Mouse (Mus musculus) brain, embryonic 14.5 days (tissue): ENCODE results near the gene Fam92a.
"Not testable (repeated sequence)": the region's sequence is repeated elsewhere in the genome, so short reads cannot be mapped to it uniquely, and the experiment has no call there.

ENCODE experiments used
- CTCF ChIP-seq: fragments of 200-500 bp; IDR thresholded peaks from 2 replicates; pipeline ENCODE4 v1.5.1; 2012; ENCODE audit warnings: inconsistent platforms, mild to moderate bottlenecking, moderate library complexity, borderline replicate concordance; ENCODE audit not compliant: insufficient read depth, insufficient read length; ENCODE audit errors: extremely low read depth
- POLR2A ChIP-seq: fragments of 200-500 bp; IDR thresholded peaks from 2 replicates; pipeline ENCODE4 v1.6.1; 2012; ENCODE audit warnings: mild to moderate bottlenecking, inconsistent platforms, borderline replicate concordance; ENCODE audit not compliant: poor library complexity, insufficient read depth, insufficient read length, severe bottlenecking; ENCODE audit errors: extremely low read depth

DNA sequence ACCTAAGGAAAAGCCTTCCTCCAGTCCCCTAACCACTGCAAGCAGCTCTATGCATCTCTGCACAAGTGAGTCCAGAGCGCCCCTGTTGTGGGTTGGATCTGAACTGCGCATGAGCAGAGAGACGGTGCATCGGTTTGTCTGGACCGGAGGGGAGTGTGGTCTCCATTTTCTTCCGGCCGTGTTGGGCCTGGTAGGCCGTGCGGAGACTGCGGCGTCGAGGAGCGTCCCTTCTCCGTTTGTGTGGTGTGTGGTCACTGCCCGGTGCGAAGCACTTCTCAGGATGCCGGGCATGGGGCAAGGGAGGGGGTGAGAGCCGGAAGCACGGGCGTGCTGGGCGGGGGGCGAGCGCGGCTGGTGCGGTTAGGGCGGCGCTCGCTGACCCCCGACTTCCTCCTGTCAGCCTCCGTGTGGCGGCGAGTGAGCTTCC lies 31.7 kb downstream of the Fam92a start, which contains the start of gene Rbm12b1:
- not testable (repeated sequence) for TF ChIP-seq CTCF
- TF ChIP-seq POLR2A = peak; percentile 45; the same call in 1 of the 2 replicates
